Mouse (Mus musculus) erythroblast, embryonic 14.5 days (primary cell): Measurements from ENCODE around the gene Cdk11b.

Source experiments
- GATA1 ChIP-seq: IDR thresholded peaks from 2 replicates; pipeline ENCODE4 v1.6.1; 2012; ENCODE audit warnings: low read length, inconsistent platforms, mixed read lengths
- TAL1 ChIP-seq: IDR thresholded peaks from 3 replicates; pipeline ENCODE4 v1.6.1; 2012; ENCODE audit warnings: low read length, inconsistent platforms, mixed read lengths

- TF ChIP-seq GATA1 = no peak
- TF ChIP-seq TAL1 = no peak
These were observed 26.1 kb upstream of the Cdk11b start for GRCm38 (mm10) chr4:155598536-155598935.
